Mouse (Mus musculus) left cerebral cortex, adult 9 months (tissue): ENCODE measurements at regions not wholly inside any gene's neighbourhood (a gene's known extent, or its start where the extent isn't known, plus 50 kb on each side); places are given as distances from the start of the nearest gene placed in this dataset.
"Not testable (repeated sequence)": the region's sequence is repeated elsewhere in the genome, so short reads cannot be mapped to it uniquely, and the experiment has no call there.

Experiments used
- DNase-seq, 2 experiments: peaks; one replicate each; pipeline ENCODE4 v3.0.0; 2022; ENCODE audit warnings: low spot score in 2 of 2

GRCm38 (mm10) chr9:92661938-92662337, 119.9 kb downstream of the Plod2 start:
- DNase-seq = no peak

- DNase-seq = peak in 1 of 2 experiments; percentile 18
Observed at GRCm38 (mm10) chr9:92667361-92667881, 125.4 kb downstream of the Plod2 start.

- DNase-seq = no peak
Observed at GRCm38 (mm10) chr9:92671966-92672365, 129.9 kb downstream of the Plod2 start.

DNA sequence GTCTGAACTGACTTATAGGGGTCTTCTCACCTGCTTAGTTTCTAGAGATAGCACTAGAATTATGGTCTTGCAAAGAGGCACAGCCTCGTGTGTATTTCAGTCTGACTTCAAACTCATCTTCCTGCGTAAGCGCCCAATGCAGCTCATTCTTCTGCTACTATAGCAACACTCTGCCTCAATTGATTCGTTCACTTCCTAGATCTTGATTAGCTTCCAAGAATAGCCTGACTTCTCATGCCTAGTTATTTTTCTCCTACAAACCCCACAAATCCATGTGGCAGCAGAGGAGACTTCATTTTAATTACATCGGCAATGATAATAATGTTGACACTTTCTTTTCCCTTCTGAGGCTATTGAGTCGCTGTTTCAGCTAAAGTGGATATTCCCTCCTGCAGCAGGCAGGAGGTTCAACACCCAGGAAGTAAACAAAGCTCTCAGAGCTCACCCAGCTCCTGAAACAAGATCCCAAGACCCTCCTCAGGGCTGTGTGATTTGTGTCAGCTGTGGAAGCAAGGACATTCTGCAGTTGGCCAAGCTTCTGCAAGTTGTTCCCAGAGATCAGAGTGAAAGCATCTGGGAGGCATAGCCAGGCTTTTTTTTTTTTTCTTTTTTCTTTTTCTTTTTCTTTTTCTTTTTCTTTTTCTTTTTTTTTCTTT, 152.5 kb downstream of the Plod2 start:
- no peak for DNase-seq

GRCm38 (mm10) chr9:92697971-92698370, 155.9 kb downstream of the Plod2 start:
- no peak for DNase-seq

DNA sequence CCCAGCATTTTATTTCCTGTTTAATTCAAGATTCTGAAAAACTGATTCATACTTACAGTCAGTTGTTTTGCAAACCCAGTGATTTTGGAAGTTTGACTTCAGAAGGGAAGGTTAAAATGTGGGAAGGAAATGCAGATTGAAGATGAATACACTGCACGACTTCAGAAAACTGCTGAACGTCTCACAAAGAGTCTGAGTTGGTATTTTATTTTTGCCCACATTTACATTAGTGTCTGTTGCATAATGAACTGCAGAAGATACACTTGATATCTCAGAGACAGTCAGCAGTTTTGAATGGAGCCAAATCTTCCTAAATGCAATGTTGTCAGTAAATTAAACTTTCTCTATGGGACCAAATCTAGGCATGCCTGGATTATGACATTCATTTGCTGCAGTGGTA, 162.7 kb downstream of the Plod2 start:
- DNase-seq = no peak

DNA sequence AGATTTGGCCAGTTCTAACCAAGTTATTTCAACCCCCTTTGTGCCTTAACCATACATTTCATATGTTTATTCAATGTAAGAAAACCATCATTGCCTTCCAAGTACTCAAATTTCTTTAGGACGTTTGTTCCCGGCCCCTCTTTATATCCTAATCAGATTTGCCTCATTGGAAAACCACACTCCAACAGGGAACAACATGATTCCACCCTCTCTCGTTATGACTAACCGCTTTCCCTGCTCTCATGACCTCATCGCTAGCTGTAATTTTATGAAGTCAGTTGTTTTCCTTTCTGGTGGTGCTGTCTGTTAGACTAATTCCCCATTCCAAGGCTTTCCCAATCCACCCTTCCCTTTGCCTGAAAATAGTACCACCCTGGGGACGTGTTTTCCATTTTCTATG, 165.0 kb downstream of the Plod2 start:
- DNase-seq = no peak

DNA sequence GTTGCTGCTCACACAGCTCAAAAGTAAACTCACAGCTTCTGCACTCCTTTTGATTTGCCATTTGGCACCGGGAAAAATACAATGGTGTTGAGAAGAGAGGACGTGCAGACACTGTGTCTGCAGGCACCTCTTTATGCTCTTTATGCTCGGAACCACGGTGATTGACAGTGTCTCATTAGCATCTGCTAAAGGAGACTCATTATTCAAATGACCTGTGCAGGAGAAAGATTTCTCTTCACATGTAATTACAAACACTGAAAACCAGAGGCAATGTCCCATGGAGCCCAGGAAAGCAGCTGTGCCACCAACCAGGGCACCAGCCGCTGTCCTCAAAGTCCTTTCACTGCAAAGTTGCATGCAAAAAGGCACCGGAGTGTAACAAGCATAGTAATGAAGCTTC, 175.2 kb downstream of the Plod2 start:
- no peak for DNase-seq

DNA sequence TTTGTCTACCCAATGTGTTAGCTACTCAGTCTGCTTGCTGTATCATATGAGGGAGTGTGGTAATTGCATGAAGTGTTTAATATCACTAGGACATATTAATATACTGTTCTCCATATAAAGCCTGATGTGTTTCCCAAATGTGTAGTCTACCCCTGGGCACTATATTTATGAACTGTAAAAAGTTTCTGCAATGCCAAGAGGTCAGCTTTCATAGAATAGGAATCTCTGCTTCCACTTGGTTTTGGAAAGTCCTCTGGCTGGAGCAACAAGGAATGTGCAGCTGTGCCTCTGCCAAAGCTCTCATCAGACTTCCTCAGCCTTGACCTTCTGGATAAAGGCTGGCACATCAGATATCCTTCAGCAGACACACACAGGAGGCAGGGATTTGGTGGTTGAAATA, 176.3 kb downstream of the Plod2 start:
- DNase-seq = no peak

GRCm38 (mm10) chr9:92719251-92719650, 177.2 kb downstream of the Plod2 start:
- DNase-seq = no peak

DNA sequence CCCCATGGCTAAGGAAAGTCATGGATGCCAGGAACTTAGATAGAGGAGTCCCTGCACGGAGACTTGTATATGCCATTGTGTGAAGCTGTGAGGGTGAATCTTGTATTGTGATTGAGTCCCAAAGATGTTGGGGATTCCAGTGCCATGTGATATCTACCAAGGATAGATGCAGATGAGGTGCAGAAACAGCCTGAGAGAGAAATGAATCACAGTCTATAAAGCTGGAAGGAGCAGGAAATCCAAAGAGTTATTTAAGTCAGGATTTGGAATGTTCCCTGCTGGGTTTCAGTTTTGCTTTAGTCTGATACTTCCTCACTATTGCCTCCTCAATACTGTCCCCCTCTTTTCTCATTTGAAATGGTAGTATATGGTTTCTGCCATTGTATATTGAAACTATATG, 186.8 kb downstream of the Plod2 start:
- DNase-seq = no peak

- peak; percentile 69 to 78 for DNase-seq
Observed at GRCm38 (mm10) chr9:92731396-92731795, 189.4 kb downstream of the Plod2 start.

GRCm38 (mm10) chr9:92767532-92767931, 225.5 kb downstream of the Plod2 start:
- peak in 1 of 2 experiments; percentile 31 for DNase-seq

DNA sequence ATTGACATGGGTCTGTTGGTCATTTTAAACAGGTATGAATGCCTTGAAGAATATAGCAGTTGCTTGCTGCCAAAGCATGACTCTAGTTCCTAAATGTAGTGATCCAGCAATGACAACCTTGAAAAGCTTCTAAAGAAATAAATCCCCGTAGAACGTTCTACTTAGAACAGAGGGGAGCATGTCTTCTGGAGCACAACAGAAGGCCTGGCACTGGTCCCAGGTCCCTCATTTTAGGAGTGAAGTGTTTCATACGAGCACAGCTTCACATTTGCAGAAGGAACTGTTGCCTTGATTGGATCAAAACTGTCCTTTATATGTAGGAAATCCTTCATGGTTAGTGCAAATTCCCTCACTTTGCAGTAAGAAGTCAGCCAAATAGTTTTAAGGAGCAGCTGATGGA, 226.4 kb downstream of the Plod2 start:
- peak in 1 of 2 experiments; percentile 21 for DNase-seq

GRCm38 (mm10) chr9:92769528-92769927, 227.5 kb downstream of the Plod2 start:
- DNase-seq = no peak

DNA sequence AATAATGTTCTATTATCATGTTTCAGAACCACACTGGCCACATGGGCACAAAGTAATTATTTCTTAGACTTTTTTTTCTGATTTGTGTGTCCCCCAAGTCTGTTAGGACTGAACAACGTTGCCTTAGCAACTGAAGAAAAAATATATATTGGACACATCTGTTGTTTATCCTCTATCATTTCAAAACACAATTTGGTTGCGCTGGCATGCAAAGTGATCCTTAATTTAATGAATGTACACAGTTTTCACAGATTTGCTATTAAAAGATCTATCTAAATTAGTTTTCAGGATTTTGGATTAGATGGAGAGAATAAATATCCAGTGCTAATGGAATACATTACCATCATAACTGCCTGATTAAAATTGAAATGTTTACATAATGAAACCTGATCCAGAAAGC, 229.0 kb downstream of the Plod2 start:
- DNase-seq = no peak

DNA sequence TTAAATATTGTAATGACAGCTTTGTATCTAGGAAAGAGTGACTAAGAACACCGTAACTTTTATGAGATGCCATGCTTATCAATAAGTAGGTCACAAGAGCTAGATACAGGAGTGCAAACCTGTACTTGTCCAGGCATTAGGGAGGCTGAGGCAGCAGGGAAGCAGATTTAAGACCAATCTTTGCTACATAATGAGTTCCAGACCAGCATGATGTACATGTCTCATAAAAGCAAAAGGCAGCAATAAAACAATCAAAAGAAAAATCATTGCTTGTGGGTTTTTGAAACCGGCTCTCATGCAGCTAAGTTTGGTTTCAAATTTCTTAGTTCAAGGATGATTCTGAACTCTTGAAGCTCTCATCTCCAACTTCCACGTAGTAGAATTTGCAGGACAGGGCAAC, 229.7 kb downstream of the Plod2 start:
- no peak for DNase-seq

- no peak for DNase-seq
Observed at GRCm38 (mm10) chr9:92782922-92783454, 241.0 kb downstream of the Plod2 start.

GRCm38 (mm10) chr9:92799695-92800094, 257.7 kb downstream of the Plod2 start:
- DNase-seq = no peak

- no peak for DNase-seq
Observed at GRCm38 (mm10) chr9:92809469-92809868, 267.4 kb downstream of the Plod2 start.

GRCm38 (mm10) chr9:92820721-92821120, 278.7 kb downstream of the Plod2 start:
- DNase-seq = no peak

GRCm38 (mm10) chr9:92826708-92827353, 284.8 kb downstream of the Plod2 start:
- no peak for DNase-seq

DNA sequence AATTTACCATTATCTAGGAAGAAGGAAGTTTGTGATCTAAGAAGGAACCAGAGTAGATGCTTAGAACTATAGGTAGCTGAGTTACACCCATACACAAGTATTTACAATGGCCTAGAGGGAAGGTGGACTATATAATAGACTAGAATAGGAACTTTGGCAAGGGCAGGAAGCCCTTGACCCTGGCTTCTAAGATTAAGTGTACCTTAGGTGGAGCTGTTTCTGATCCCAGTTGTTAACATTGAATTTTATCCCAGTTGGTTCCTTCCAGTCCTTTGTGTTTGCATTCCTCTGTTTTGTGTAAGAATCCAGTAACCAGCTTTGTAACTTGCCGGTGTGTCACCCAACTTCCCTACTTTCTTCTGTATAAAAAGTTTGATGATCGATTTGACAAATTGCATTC, 294.1 kb downstream of the Plod2 start:
- not testable (repeated sequence) for DNase-seq
